Mouse (Mus musculus): ENCODE data around the gene Jph2. TPM values are rescaled to one million over a fixed set of nuclear protein-coding genes. Genes with fewer than 3 reads are reported as not detected.

Gene Jph2
- polyA plus RNA-seq, 1 experiment: not detected

DNA sequence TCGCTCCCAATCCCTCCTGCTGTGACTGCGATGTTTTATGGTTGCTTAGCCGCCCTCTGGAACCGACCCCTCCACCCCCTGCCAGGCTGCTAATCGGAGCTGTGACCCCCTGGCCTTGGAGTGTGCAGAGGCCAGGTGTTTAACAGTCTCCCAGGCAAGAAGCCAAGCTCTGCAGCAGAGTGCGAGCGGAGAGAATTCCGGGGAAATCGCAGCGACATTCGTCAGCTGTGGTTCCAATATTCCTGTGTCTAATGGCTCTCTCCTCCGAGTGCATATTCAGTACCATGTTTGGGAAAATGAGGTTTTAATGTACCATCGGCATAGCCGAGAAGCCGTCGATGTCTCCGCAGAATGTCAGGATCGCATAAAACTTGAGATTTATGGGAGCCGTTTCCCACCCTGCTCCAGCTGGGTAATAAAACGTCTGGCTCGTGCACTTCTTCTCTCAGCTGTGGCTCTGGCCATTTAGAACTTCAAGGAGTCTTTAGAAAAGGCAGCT is 108.9 kb downstream of the Jph2 start:
- H3K4me3 ChIP-seq (ENCODE audit: insufficient read depth, low read length): no peak overlapping the region
- TF ChIP-seq CTCF (IDR thresholded peaks at IDR 0.05; ENCODE audit: low read depth, low read length) (no peak), POLR2A (IDR thresholded peaks at IDR 0.05; ENCODE audit: borderline replicate concordance, low read depth, low read length) (no peak)
- H3K4me1 ChIP-seq (ENCODE audit: control insufficient read depth, insufficient read depth, low read length): peaks cover 6% of the 10 kb centered on the region; the same call in 1 of the 2 replicates
- no peak overlapping the region for H3K27ac ChIP-seq (ENCODE audit: insufficient read depth, low read depth, low read length)

Other genes starting within 250 kb of the Jph2 start
- gene Tox2, start 194.9 kb downstream of the Jph2 start, polyA plus RNA-seq (2012; ENCODE audit: insufficient read depth, insufficient read length, missing spikeins): 3.1 and 3.2 TPM in 2 replicates
- gene Oser1, start 26.7 kb upstream of the Jph2 start, polyA plus RNA-seq (2012; ENCODE audit: insufficient read depth, insufficient read length, missing spikeins): 68.5 and 74.8 TPM in 2 replicates
- 0.63 and 0.89 TPM in 2 replicates for gene Gdap1l1, start 40.5 kb upstream of the Jph2 start, polyA plus RNA-seq (2012; ENCODE audit: insufficient read depth, insufficient read length, missing spikeins)
- 2.0 and 2.6 TPM in 2 replicates for gene Fitm2, start 74.6 kb upstream of the Jph2 start, polyA plus RNA-seq (2012; ENCODE audit: insufficient read depth, insufficient read length, missing spikeins)
- gene R3hdml, start 94.3 kb upstream of the Jph2 start, polyA plus RNA-seq (2012; ENCODE audit: insufficient read depth, insufficient read length, missing spikeins): not detected in 2 replicates
- gene Hnf4a, start 108.8 kb upstream of the Jph2 start, polyA plus RNA-seq (2012; ENCODE audit: insufficient read depth, insufficient read length, missing spikeins): not detected in 2 replicates
- 8.5 and 13.2 TPM in 2 replicates for gene Ttpal, start 204.3 kb upstream of the Jph2 start, polyA plus RNA-seq (2012; ENCODE audit: insufficient read depth, insufficient read length, missing spikeins)
- 1,486 and 1,613 TPM in 2 replicates for gene Serinc3, start 247.1 kb upstream of the Jph2 start, polyA plus RNA-seq (2012; ENCODE audit: insufficient read depth, insufficient read length, missing spikeins)